Mouse (Mus musculus) adipocyte (in vitro differentiated cells): Measurements from ENCODE around the gene Ankrd66.

ENCODE experiments used
- DNase-seq: peaks from one replicate; pipeline ENCODE4 v3.0.0-alpha.2; 2016; ENCODE audit warnings: low spot score

Gene Ankrd66

GRCm38 (mm10) chr17:43543539-43543938, at the start of gene Ankrd66:
Gene Ankrd66 (minus strand): TSS chr17:43543639.
- no peak for DNase-seq

GRCm38 (mm10) chr17:43592296-43593291, 49.2 kb upstream of the Ankrd66 start:
- no peak for DNase-seq

- no peak for DNase-seq
Measured at GRCm38 (mm10) chr17:43590531-43590930, 47.1 kb upstream of the Ankrd66 start.

GRCm38 (mm10) chr17:43589750-43590149, 46.3 kb upstream of the Ankrd66 start:
- DNase-seq, result no peak

GRCm38 (mm10) chr17:43587278-43587677, 43.8 kb upstream of the Ankrd66 start:
- no peak for DNase-seq

- DNase-seq, result no peak
Measured at GRCm38 (mm10) chr17:43584771-43585170, 41.3 kb upstream of the Ankrd66 start.

- DNase-seq, result no peak
Measured at GRCm38 (mm10) chr17:43581012-43581467, 37.6 kb upstream of the Ankrd66 start.

- DNase-seq, result no peak
Measured at GRCm38 (mm10) chr17:43580456-43580855, 37.0 kb upstream of the Ankrd66 start.

- DNase-seq, result no peak
Measured at GRCm38 (mm10) chr17:43573624-43574073, 30.2 kb upstream of the Ankrd66 start.

- DNase-seq, result no peak
Measured at GRCm38 (mm10) chr17:43569287-43569686, 25.8 kb upstream of the Ankrd66 start.

GRCm38 (mm10) chr17:43567992-43568888, 24.8 kb upstream of the Ankrd66 start, which contains the start of gene Pla2g7:
Gene Pla2g7 (plus strand): TSS chr17:43568098.
- DNase-seq, result no peak

GRCm38 (mm10) chr17:43567593-43567991, 24.2 kb upstream of the Ankrd66 start:
- DNase-seq, result no peak

GRCm38 (mm10) chr17:43563192-43563987, 20.0 kb upstream of the Ankrd66 start:
- no peak for DNase-seq

GRCm38 (mm10) chr17:43558678-43559077, 15.2 kb upstream of the Ankrd66 start:
- DNase-seq, result no peak

- peak; percentile 52 for DNase-seq
Measured at GRCm38 (mm10) chr17:43557541-43558090, 14.2 kb upstream of the Ankrd66 start.

- DNase-seq, result no peak
Measured at GRCm38 (mm10) chr17:43557104-43557503, 13.7 kb upstream of the Ankrd66 start.

- DNase-seq, result no peak
Measured at GRCm38 (mm10) chr17:43554516-43555403, 11.3 kb upstream of the Ankrd66 start.

GRCm38 (mm10) chr17:43551122-43551630, 7.7 kb upstream of the Ankrd66 start:
- DNase-seq, result no peak

- DNase-seq, result no peak
Measured at GRCm38 (mm10) chr17:43544040-43544439, 601 bp upstream of the Ankrd66 start.

- DNase-seq, result no peak
Measured at GRCm38 (mm10) chr17:43538767-43539166, 4.7 kb downstream of the Ankrd66 start.
